Mouse (Mus musculus) embryonic facial prominence, embryonic 11.5 days (tissue): ENCODE data around the gene Muc3. TPM values are rescaled to one million over a fixed set of nuclear protein-coding genes. Genes with fewer than 3 reads are reported as not detected.

ENCODE experiments used
- ATAC-seq: fragments of 200-750 bp; cut with Nextera tagmentation; replicated peaks from 2 replicates; pipeline ENCODE4 v1.8.0; 2017; ENCODE audit warnings: low read depth; ENCODE audit not compliant: insufficient number of reproducible peaks, low FRiP score, low TSS enrichment
- DNase-seq: peaks from one replicate; pipeline ENCODE4 v3.0.0-alpha.2; 2015; ENCODE audit warnings: low spot score
- H3K27ac ChIP-seq: fragments of 300-500 bp; sonication (generic); replicated peaks from 2 replicates; pipeline ENCODE4 v1.5.1; 2014; ENCODE audit warnings: mild to moderate bottlenecking, low read depth, low read length, control low read depth
- H3K27me3 ChIP-seq: fragments of 300-500 bp; sonication (generic); 2 replicates; pipeline ENCODE4 v1.6.1; 2014; ENCODE audit warnings: mild to moderate bottlenecking, low read length, moderate library complexity, mixed read lengths; ENCODE audit not compliant: control insufficient read depth, insufficient read depth
- H3K36me3 ChIP-seq: fragments of 300-500 bp; sonication (generic); replicated peaks from 2 replicates; pipeline ENCODE4 v1.6.1; 2014; ENCODE audit warnings: low read depth, mild to moderate bottlenecking, low read length, moderate library complexity, mixed read lengths; ENCODE audit not compliant: control insufficient read depth, insufficient read depth
- H3K4me1 ChIP-seq: fragments of 300-500 bp; sonication (generic); 2 replicates; pipeline ENCODE4 v1.6.1; 2014; ENCODE audit warnings: low read length, mixed read lengths; ENCODE audit not compliant: control insufficient read depth, insufficient read depth
- H3K4me2 ChIP-seq: fragments of 300-500 bp; sonication (generic); 2 replicates; pipeline ENCODE4 v1.6.1; 2014; ENCODE audit warnings: low read depth, mild to moderate bottlenecking, control low read depth, low read length, moderate library complexity
- H3K4me3 ChIP-seq: fragments of 300-500 bp; sonication (generic); 2 replicates; pipeline ENCODE4 v1.5.1; 2014; ENCODE audit warnings: low read depth, low read length, control low read depth
- H3K9ac ChIP-seq: fragments of 300-500 bp; sonication (generic); replicated peaks from 2 replicates; pipeline ENCODE4 v1.6.1; 2014; ENCODE audit warnings: mild to moderate bottlenecking, control low read depth, low read length
- H3K9me3 ChIP-seq: fragments of 300-500 bp; sonication (generic); replicated peaks from 2 replicates; pipeline ENCODE4 v1.6.1; 2016; ENCODE audit warnings: mild to moderate bottlenecking, low read length, inconsistent platforms, mixed read lengths; ENCODE audit not compliant: control insufficient read depth
- WGBS: fragments of 180-500 bp; shearing (Covaris S2); extraction: QIAGEN DNeasy Blood & Tissue Kit; methylation state at CpG from one replicate; pipeline ENCODE4 v1.1.7; 2014; 5-methylcytosine and 5-hydroxymethylcytosine counted together
- polyA plus RNA-seq: library from polyadenylated mRNA; unstranded; fragments of >200 nt; fragmentation: Nextera tagmentation; extraction: Ambion mirVana; gene quantifications from 2 replicates; pipeline ENCODE4 v1.2.1, GENCODE M21; 2014

Muc3 gene
- polyA plus RNA-seq, 1 experiment from 2014 or later: not detected

- DNase-seq: no peak
- H3K27me3 ChIP-seq: no peaks in the 10 kb centered on the region
- H3K27ac ChIP-seq: no peak overlapping the region
- H3K9ac ChIP-seq: no peak overlapping the region
- no peaks in the 10 kb centered on the region for H3K4me1 ChIP-seq
- H3K4me3 ChIP-seq: no peak overlapping the region
- no peak overlapping the region for H3K4me2 ChIP-seq
- H3K9me3 ChIP-seq: no peaks in the 10 kb centered on the region
- 78% methylated on average over 3 of the region's 3 CpGs for WGBS
- no peak for ATAC-seq
- H3K36me3 ChIP-seq: no peaks in the 10 kb centered on the region
These were observed 63.4 kb downstream of the Muc3 start for GRCm38 (mm10) chr5:137085731-137086130.

- Histone ChIP-seq H3K9me3 (no peaks in the 10 kb centered on the region), H3K27ac (no peak overlapping the region), H3K4me3 (no peak overlapping the region), H3K27me3 (no peaks in the 10 kb centered on the region), H3K9ac (no peak overlapping the region), H3K36me3 (no peaks in the 10 kb centered on the region), H3K4me2 (no peak overlapping the region), H3K4me1 (no peaks in the 10 kb centered on the region)
- ATAC-seq: no peak
- WGBS: 86% methylated on average over 6 of the region's 6 CpGs
- DNase-seq: no peak
These were observed 64.1 kb downstream of the Muc3 start for GRCm38 (mm10) chr5:137085021-137085420.

Other genes starting within 250 kb of the Muc3 start
- 72.5 and 83.4 TPM in 2 replicates for gene Ift22, start 241.2 kb downstream of the Muc3 start, polyA plus RNA-seq
- gene Fis1, start 196.0 kb downstream of the Muc3 start, polyA plus RNA-seq: 298 and 318 TPM in 2 replicates
- 0.22 and 0.25 TPM in 2 replicates for gene Cldn15, start 182.7 kb downstream of the Muc3 start, polyA plus RNA-seq
- 23.1 and 28.0 TPM in 2 replicates for gene Plod3, start 162.3 kb downstream of the Muc3 start, polyA plus RNA-seq
- 101 and 104 TPM in 2 replicates for gene Znhit1, start 161.3 kb downstream of the Muc3 start, polyA plus RNA-seq
- 0.68 and 0.72 TPM in 2 replicates for gene Vgf, start 122.9 kb downstream of the Muc3 start, polyA plus RNA-seq
- 144 and 159 TPM in 2 replicates for gene Ap1s1, start 103.2 kb downstream of the Muc3 start, polyA plus RNA-seq
- gene Serpine1, start 77.1 kb downstream of the Muc3 start, polyA plus RNA-seq: 0.17 TPM in 1 of 2 replicates, not detected in the other
- 3.6 and 4.6 TPM in 2 replicates for gene Trim56, start 33.1 kb downstream of the Muc3 start, polyA plus RNA-seq
- not detected in 2 replicates for gene Muc3a, start 63.1 kb upstream of the Muc3 start, polyA plus RNA-seq
- 3.5 and 6.3 TPM in 2 replicates for gene Ache, start 138.2 kb upstream of the Muc3 start, polyA plus RNA-seq
- 6.6 and 7.8 TPM in 2 replicates for gene Ufsp1, start 145.3 kb upstream of the Muc3 start, polyA plus RNA-seq
- gene Srrt, start 158.4 kb upstream of the Muc3 start, polyA plus RNA-seq: 136 and 148 TPM in 2 replicates
- gene Trip6, start 165.1 kb upstream of the Muc3 start, polyA plus RNA-seq: 40.3 and 51.8 TPM in 2 replicates
- gene Slc12a9, start 184.3 kb upstream of the Muc3 start, polyA plus RNA-seq: 3.0 and 4.2 TPM in 2 replicates
- 46.4 and 52.3 TPM in 2 replicates for gene Ephb4, start 200.8 kb upstream of the Muc3 start, polyA plus RNA-seq